Mouse (Mus musculus): ENCODE measurements around the gene Ghr. TPM values are rescaled to one million over a fixed set of nuclear protein-coding genes. Genes with fewer than 3 reads are reported as not detected.

The Ghr gene
- polyA plus RNA-seq, 1 experiment from 2014 or later = 8.8 TPM

GRCm38 (mm10) chr15:3300361-3301100 lies 282.8 kb downstream of the Ghr start:
- no peaks in the 10 kb centered on the region for H3K36me3 ChIP-seq
- H3K9ac ChIP-seq (replicated peaks) = no peak overlapping the region
- no peak overlapping the region for H3K4me3 ChIP-seq (replicated peaks)
- 77% methylated on average over 4 of the region's 4 CpGs for WGBS
- no peak for ATAC-seq
- H3K4me2 ChIP-seq (replicated peaks) = no peak overlapping the region
- H3K4me1 ChIP-seq (replicated peaks) = no peaks in the 10 kb centered on the region
- H3K27me3 ChIP-seq = no peaks in the 10 kb centered on the region
- H3K9me3 ChIP-seq = no peaks in the 10 kb centered on the region
- H3K27ac ChIP-seq = no peak overlapping the region

DNA sequence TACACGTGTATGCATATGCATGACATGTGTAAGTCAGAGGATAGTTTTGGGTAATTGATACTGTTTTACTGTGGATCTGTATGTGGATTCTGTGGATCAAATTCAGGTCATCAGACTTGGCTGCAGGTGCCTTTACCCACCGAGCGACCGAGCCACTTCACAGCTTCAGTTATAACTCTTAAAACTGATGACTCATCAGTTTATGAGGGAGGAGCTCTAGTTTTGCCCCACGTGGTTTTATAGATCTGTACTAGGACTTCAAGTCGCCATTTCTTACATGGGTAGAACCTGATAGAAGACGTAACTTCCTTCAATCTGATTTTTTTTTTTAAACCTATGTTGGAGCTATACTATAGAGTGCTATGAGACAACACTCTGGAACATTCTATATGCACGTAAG lies 285.7 kb downstream of the Ghr start:
- no peaks in the 10 kb centered on the region for H3K36me3 ChIP-seq
- no peaks in the 10 kb centered on the region for H3K4me1 ChIP-seq (replicated peaks)
- WGBS = 91% methylated on average over 8 of the region's 8 CpGs
- H3K27ac ChIP-seq = no peak overlapping the region
- no peak for ATAC-seq
- no peaks in the 10 kb centered on the region for H3K27me3 ChIP-seq
- H3K4me3 ChIP-seq (replicated peaks) = no peak overlapping the region
- H3K9me3 ChIP-seq = no peaks in the 10 kb centered on the region
- no peak overlapping the region for H3K9ac ChIP-seq (replicated peaks)
- no peak overlapping the region for H3K4me2 ChIP-seq (replicated peaks)

DNA sequence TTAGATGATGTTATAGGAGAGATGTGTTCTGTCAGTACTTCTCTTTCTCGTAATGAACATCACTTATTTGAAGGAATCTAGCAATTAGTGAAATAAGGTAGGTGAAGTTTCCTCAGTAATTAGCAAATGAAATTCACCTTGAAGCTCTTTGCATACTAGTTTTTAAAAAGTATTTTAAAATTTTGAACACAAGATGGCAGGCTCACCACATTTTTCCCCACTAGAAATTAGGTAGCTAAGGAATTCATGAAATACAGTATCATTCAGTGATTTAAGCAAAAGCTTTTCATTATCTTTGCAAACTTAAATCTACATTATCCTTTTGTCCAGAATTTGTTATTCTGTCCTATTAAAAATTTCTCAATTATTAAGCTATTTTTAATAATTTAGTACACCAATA lies 287.3 kb downstream of the Ghr start:
- 85% methylated on average over 1 of the region's 1 CpGs for WGBS

DNA sequence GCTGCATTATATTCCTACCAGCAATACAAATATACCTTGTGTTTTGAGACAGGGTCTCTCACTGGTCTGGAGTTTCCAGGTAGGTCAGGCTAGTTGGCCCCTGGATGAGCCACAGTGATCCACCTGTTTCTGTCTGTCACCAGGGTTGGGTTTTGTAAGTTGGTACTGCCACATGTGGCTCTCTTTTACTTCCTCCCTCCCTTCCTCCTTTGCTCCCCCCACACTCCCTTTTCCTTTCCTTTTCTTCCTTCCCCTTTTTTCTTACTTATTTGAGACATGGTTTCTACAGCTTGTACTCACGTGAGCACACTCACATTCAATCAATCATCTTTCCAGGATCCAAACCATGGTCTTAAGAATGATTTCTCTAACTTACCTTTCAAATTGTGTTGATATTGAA lies 289.8 kb downstream of the Ghr start:
- H3K27ac ChIP-seq = no peak overlapping the region
- no peaks in the 10 kb centered on the region for H3K36me3 ChIP-seq
- H3K4me3 ChIP-seq (replicated peaks) = no peak overlapping the region
- ATAC-seq = no peak
- no peak overlapping the region for H3K9ac ChIP-seq (replicated peaks)
- no peak overlapping the region for H3K4me2 ChIP-seq (replicated peaks)
- H3K27me3 ChIP-seq = no peaks in the 10 kb centered on the region
- 57% methylated on average over 1 of the region's 1 CpGs for WGBS
- no peaks in the 10 kb centered on the region for H3K9me3 ChIP-seq
- no peaks in the 10 kb centered on the region for H3K4me1 ChIP-seq (replicated peaks)

More for the DNA sequence above, 287.3 kb downstream of the Ghr start:
- H3K27me3 ChIP-seq = no peaks in the 10 kb centered on the region
- H3K27ac ChIP-seq = no peak overlapping the region
- no peak for ATAC-seq
- H3K9ac ChIP-seq (replicated peaks) = no peak overlapping the region
- no peaks in the 10 kb centered on the region for H3K36me3 ChIP-seq
- no peaks in the 10 kb centered on the region for H3K9me3 ChIP-seq
- no peaks in the 10 kb centered on the region for H3K4me1 ChIP-seq (replicated peaks)
- no peak overlapping the region for H3K4me2 ChIP-seq (replicated peaks)
- no peak overlapping the region for H3K4me3 ChIP-seq (replicated peaks)

- Histone ChIP-seq H3K4me3 (replicated peaks) (no peak overlapping the region), H3K9ac (replicated peaks) (no peak overlapping the region), H3K4me1 (replicated peaks) (no peaks in the 10 kb centered on the region), H3K9me3 (no peaks in the 10 kb centered on the region), H3K36me3 (no peaks in the 10 kb centered on the region), H3K27ac (no peak overlapping the region), H3K27me3 (no peaks in the 10 kb centered on the region), H3K4me2 (replicated peaks) (no peak overlapping the region)
- WGBS = 89% methylated on average over 3 of the region's 3 CpGs
- no peak for ATAC-seq
Observed at GRCm38 (mm10) chr15:3290435-3290834, 292.9 kb downstream of the Ghr start.

DNA sequence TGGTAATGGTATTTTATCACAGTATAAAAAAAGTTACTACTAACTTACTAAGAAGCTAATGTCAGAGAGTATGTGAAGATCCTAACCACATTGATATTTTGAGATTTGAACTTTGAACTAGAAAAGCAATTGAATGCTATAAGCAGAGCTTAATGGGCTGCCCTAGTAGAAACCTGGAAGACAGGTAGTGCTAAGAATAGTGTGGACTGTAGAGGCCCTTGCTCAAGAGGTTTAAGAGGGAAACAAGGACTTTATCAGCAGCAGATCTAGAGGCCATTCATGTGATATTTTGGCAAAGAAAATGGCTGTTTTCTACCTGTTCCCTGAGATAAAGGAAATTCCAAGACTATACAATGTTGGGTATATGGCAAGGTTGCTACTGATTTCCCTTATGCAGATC lies 297.3 kb downstream of the Ghr start:
- Histone ChIP-seq H3K9ac (replicated peaks) (no peak overlapping the region), H3K4me3 (replicated peaks) (no peak overlapping the region), H3K4me2 (replicated peaks) (no peak overlapping the region), H3K36me3 (no peaks in the 10 kb centered on the region), H3K4me1 (replicated peaks) (no peaks in the 10 kb centered on the region), H3K9me3 (no peaks in the 10 kb centered on the region), H3K27me3 (no peaks in the 10 kb centered on the region), H3K27ac (no peak overlapping the region)
- no peak for ATAC-seq

DNA sequence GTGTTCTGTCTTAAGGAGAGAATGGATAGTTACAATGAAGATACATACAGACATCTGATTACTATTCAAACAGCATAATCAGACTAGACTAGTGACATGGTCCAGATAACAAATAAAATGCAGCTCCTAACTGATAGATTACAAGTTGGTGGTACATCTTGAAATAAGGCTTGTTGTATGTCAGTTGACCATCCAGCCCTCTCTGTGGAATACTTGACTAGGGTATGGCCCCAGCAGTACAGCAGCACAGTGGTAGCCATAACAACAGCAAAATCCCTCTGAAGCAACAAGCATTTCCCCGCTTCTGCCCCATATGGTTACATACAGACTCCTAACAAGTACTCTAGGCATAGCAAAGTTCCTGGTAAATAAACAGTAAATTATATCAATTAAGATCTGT lies 301.6 kb downstream of the Ghr start:
- no peak for ATAC-seq
- no peaks in the 10 kb centered on the region for H3K27me3 ChIP-seq
- no peak overlapping the region for H3K4me3 ChIP-seq (replicated peaks)
- H3K4me1 ChIP-seq (replicated peaks) = no peaks in the 10 kb centered on the region
- H3K9me3 ChIP-seq = no peaks in the 10 kb centered on the region
- H3K27ac ChIP-seq = no peak overlapping the region
- no peaks in the 10 kb centered on the region for H3K36me3 ChIP-seq
- WGBS = 72% methylated on average over 1 of the region's 1 CpGs
- no peak overlapping the region for H3K9ac ChIP-seq (replicated peaks)
- no peak overlapping the region for H3K4me2 ChIP-seq (replicated peaks)

GRCm38 (mm10) chr15:3281216-3281615 lies 302.1 kb downstream of the Ghr start:
- H3K9me3 ChIP-seq = no peaks in the 10 kb centered on the region
- no peaks in the 10 kb centered on the region for H3K4me1 ChIP-seq (replicated peaks)
- no peak for ATAC-seq
- no peaks in the 10 kb centered on the region for H3K36me3 ChIP-seq
- H3K27me3 ChIP-seq = no peaks in the 10 kb centered on the region
- no peak overlapping the region for H3K27ac ChIP-seq
- H3K4me2 ChIP-seq (replicated peaks) = no peak overlapping the region
- no peak overlapping the region for H3K4me3 ChIP-seq (replicated peaks)
- H3K9ac ChIP-seq (replicated peaks) = no peak overlapping the region

GRCm38 (mm10) chr15:3279242-3279641 lies 304.1 kb downstream of the Ghr start:
- Histone ChIP-seq H3K27ac (no peak overlapping the region), H3K4me3 (replicated peaks) (no peak overlapping the region), H3K4me1 (replicated peaks) (no peaks in the 10 kb centered on the region), H3K36me3 (no peaks in the 10 kb centered on the region), H3K27me3 (no peaks in the 10 kb centered on the region), H3K4me2 (replicated peaks) (no peak overlapping the region), H3K9ac (replicated peaks) (no peak overlapping the region), H3K9me3 (no peaks in the 10 kb centered on the region)
- no peak for ATAC-seq
- 77% methylated on average over 7 of the region's 7 CpGs for WGBS

- 92% methylated on average over 2 of the region's 2 CpGs for WGBS
Observed at GRCm38 (mm10) chr15:3277391-3277790, 305.9 kb downstream of the Ghr start.

DNA sequence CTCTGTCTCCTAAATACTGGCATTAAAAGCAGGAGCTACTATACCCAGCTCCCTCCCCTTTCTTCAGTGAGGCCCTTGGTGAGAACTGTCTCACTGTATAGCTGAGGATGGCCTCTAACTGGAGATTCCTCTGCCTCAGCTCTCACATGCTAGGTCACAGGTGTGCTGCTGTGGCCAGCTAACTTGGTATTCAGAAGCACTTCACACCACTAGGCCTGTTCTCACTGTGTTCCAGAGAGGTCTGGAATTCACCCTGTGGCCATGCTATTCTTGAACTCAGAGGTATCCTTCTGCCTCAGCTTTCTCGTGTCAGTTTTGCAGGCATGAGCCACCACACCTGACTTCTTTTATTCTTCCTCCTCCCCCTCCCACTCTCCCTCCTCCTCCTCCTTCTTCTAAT lies 310.1 kb downstream of the Ghr start:
- Histone ChIP-seq H3K4me3 (replicated peaks) (no peak overlapping the region), H3K9me3 (no peaks in the 10 kb centered on the region)

More at GRCm38 (mm10) chr15:3277391-3277790, 305.9 kb downstream of the Ghr start:
- no peaks in the 10 kb centered on the region for H3K27me3 ChIP-seq
- H3K4me3 ChIP-seq (replicated peaks) = no peak overlapping the region
- no peak overlapping the region for H3K27ac ChIP-seq
- no peaks in the 10 kb centered on the region for H3K36me3 ChIP-seq
- no peaks in the 10 kb centered on the region for H3K9me3 ChIP-seq
- H3K9ac ChIP-seq (replicated peaks) = no peak overlapping the region
- no peaks in the 10 kb centered on the region for H3K4me1 ChIP-seq (replicated peaks)
- no peak for ATAC-seq
- no peak overlapping the region for H3K4me2 ChIP-seq (replicated peaks)

GRCm38 (mm10) chr15:3271216-3271615 lies 312.1 kb downstream of the Ghr start:
- WGBS = 49% methylated on average over 6 of the region's 6 CpGs
- Histone ChIP-seq H3K27me3 (no peaks in the 10 kb centered on the region), H3K27ac (no peak overlapping the region; the same call in 1 of the 2 replicates), H3K9ac (replicated peaks) (no peak overlapping the region), H3K4me1 (replicated peaks) (peaks cover 11% of the 10 kb centered on the region), H3K9me3 (no peaks in the 10 kb centered on the region), H3K36me3 (no peaks in the 10 kb centered on the region), H3K4me3 (replicated peaks) (no peak overlapping the region; the same call in 1 of the 2 replicates), H3K4me2 (replicated peaks) (peak overlapping the region; percentile 44; the same call in 1 of the 2 replicates)
- ATAC-seq = peak; percentile 62

More for the DNA sequence above, 310.1 kb downstream of the Ghr start:
- Histone ChIP-seq H3K9ac (replicated peaks) (no peak overlapping the region), H3K27ac (no peak overlapping the region), H3K4me2 (replicated peaks) (no peak overlapping the region), H3K4me1 (replicated peaks) (peaks cover 11% of the 10 kb centered on the region), H3K27me3 (no peaks in the 10 kb centered on the region), H3K36me3 (no peaks in the 10 kb centered on the region)
- no peak for ATAC-seq
- WGBS = 76% methylated on average over 1 of the region's 1 CpGs

DNA sequence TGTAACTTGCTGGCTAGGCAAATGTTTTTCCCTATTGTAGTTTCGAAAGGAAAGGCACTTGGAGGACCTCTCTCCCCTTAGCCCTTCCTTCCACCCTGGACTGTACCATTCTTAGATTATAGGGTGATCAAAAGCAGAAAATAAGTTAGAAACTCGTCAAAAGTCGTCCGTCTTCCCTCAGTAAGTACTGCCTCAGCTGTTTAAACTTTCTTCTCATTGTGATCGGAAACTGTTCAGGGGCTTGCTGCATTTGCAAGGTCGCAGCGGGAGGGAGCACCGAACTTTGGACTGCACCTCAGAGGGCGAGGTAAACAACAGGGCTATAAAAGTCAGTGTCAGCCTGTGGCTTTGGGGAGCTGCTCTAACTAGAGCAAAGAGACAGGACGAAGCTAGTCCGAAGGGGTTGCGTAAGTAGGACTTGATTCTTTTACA lies 312.6 kb downstream of the Ghr start:
- Histone ChIP-seq H3K9ac (replicated peaks) (no peak overlapping the region), H3K27me3 (no peaks in the 10 kb centered on the region), H3K36me3 (no peaks in the 10 kb centered on the region), H3K4me1 (replicated peaks) (peaks cover 11% of the 10 kb centered on the region), H3K4me2 (replicated peaks) (peak overlapping the region; percentile 44), H3K4me3 (replicated peaks) (peak overlapping the region; percentile 31; the same call in 1 of the 2 replicates), H3K9me3 (no peaks in the 10 kb centered on the region), H3K27ac (no peak overlapping the region)
- ATAC-seq = peak; percentile 59
- 4% methylated on average over 12 of the region's 12 CpGs for WGBS

Data from midbrain, embryonic 13.5 days (tissue).